Mouse (Mus musculus) midbrain, embryonic 14.5 days (tissue): ENCODE results near the gene A930004D18Rik. TPM values are rescaled to one million over a fixed set of nuclear protein-coding genes. Genes with fewer than 3 reads are reported as not detected.

Experiments
- ATAC-seq: fragments of 200-750 bp; cut with Nextera tagmentation; 2 replicates; pipeline ENCODE4 v1.8.0; 2017; ENCODE audit warnings: moderate number of reproducible peaks, moderate library complexity; ENCODE audit not compliant: low FRiP score, low TSS enrichment
- DNase-seq: peaks from one replicate; pipeline ENCODE4 v3.0.0-alpha.2; 2015
- H3K27ac ChIP-seq: fragments of 300-500 bp; sonication (generic); replicated peaks from 2 replicates; pipeline ENCODE4 v1.5.1; 2014; ENCODE audit warnings: mild to moderate bottlenecking, low read depth, low read length, moderate library complexity
- H3K27me3 ChIP-seq: fragments of 300-500 bp; sonication (generic); 2 replicates; pipeline ENCODE4 v1.6.1; 2014; ENCODE audit warnings: low read length, control low read depth, mixed read lengths; ENCODE audit not compliant: control insufficient read depth, insufficient read depth
- H3K36me3 ChIP-seq: fragments of 300-500 bp; sonication (generic); 2 replicates; pipeline ENCODE4 v1.6.1; 2014; ENCODE audit warnings: low read length, control low read depth; ENCODE audit not compliant: control insufficient read depth, insufficient read depth
- H3K4me1 ChIP-seq: fragments of 300-500 bp; sonication (generic); 2 replicates; pipeline ENCODE4 v1.6.1; 2014; ENCODE audit warnings: mild to moderate bottlenecking, antibody characterized with exemption, low read length, control low read depth; ENCODE audit not compliant: control insufficient read depth, insufficient read depth
- H3K4me2 ChIP-seq: fragments of 300-500 bp; sonication (generic); 2 replicates; pipeline ENCODE4 v1.6.1; 2014; ENCODE audit warnings: mild to moderate bottlenecking, low read length, moderate library complexity
- H3K4me3 ChIP-seq: fragments of 300-500 bp; sonication (generic); replicated peaks from 2 replicates; pipeline ENCODE4 v1.5.1; 2014; ENCODE audit warnings: low read depth, low read length
- H3K9ac ChIP-seq: fragments of 300-500 bp; sonication (generic); replicated peaks from 2 replicates; pipeline ENCODE4 v1.6.1; 2014; ENCODE audit warnings: mild to moderate bottlenecking, low read length, moderate library complexity
- H3K9me3 ChIP-seq: fragments of 300-500 bp; sonication (generic); 2 replicates; pipeline ENCODE4 v1.6.1; 2016; ENCODE audit warnings: low read length, control low read depth, mixed read lengths; ENCODE audit not compliant: control insufficient read depth
- WGBS: fragments of 180-500 bp; shearing (Covaris S2); extraction: QIAGEN DNeasy Blood & Tissue Kit; methylation state at CpG from one replicate; pipeline ENCODE4 v1.1.7; 2014; 5-methylcytosine and 5-hydroxymethylcytosine counted together
- polyA plus RNA-seq: library from polyadenylated mRNA; unstranded; fragments of >200 nt; fragmentation: Nextera tagmentation; extraction: Ambion mirVana; gene quantifications from 2 replicates; pipeline ENCODE4 v1.2.1, GENCODE M21; 2014

A930004D18Rik gene
- polyA plus RNA-seq, 1 experiment from 2014 or later: 9.2 TPM

DNA sequence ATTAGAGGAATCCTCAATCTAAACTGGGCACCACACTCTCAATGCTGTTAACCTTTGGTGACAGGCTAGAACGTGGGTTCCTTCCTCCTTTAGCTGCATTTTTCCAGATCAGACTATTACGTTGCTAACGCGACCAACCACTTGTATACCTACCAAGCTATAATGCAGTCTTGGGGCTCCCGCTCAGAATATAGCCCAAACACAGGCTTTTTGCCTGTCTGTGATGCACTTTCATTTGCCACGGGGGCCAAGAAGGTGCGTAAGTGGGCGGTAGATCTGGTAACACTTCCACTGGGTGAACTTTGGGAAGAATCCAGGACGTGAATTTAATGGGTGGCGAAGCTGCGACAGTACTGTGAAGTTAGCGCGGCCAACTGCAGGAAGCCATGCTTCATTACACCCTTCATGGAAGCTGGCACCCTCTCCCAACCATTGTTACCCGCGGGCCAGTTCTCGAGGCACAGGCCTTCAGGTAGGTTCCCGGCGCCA lies 26.3 kb upstream of the A930004D18Rik start:
- ATAC-seq (peak; percentile 51), DNase-seq (peak; percentile 78)
- Histone ChIP-seq H3K4me1 (peaks cover 8% of the 10 kb centered on the region), H3K9ac (peak overlapping the region; percentile 92), H3K27ac (peak overlapping the region; percentile 100), H3K4me2 (peak overlapping the region; percentile 86), H3K9me3 (no peaks in the 10 kb centered on the region), H3K27me3 (no peaks in the 10 kb centered on the region), H3K4me3 (peak overlapping the region; percentile 81), H3K36me3 (peaks cover 10% of the 10 kb centered on the region)
- under 1% methylated on average over 18 of the region's 18 CpGs for WGBS

DNA sequence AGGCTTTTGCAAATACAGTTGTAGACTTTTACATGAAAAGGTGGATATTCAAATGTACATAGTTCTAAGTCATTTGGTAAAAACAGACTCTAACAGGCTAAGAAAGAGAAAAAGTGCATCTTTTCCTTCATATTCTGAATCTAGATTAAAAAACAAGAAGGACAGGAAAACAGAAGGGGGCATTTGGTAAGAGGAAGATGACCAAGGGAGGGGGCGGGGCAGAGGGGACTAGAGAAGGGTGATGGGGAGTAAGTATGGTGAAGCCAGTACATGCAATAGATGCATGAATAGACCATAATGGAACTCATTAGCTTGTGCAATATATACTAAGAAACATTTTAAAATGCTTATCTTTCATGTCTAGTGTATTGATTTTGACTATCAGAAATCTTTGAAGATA lies 22.9 kb upstream of the A930004D18Rik start:
- H3K4me2 ChIP-seq: no peak overlapping the region
- no peak for ATAC-seq
- H3K27me3 ChIP-seq: no peaks in the 10 kb centered on the region

DNA sequence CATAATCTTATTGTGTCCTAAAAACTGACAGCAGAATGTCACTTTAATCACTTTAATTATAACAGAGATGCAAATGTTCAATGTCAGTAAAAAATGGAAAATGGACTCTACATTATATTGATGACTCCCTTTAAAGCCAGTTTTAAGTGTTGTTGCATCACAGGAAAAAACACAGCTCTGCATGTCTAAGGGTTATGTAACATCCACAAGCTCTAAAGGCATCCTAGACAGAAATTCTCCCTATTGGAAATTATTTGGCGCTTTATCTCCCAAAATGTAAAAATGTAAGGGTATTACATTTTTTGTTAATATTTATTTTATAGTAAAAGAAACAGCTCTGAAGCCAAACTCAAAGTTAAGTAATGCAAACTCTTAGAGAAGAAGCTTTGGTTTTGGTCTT lies 22.4 kb upstream of the A930004D18Rik start:
- 68% methylated on average over 1 of the region's 1 CpGs for WGBS
- no peak for ATAC-seq
- DNase-seq: peak; percentile 18
- Histone ChIP-seq H3K27ac (no peak overlapping the region), H3K4me1 (peaks cover 8% of the 10 kb centered on the region), H3K27me3 (no peaks in the 10 kb centered on the region), H3K36me3 (no peaks in the 10 kb centered on the region), H3K4me3 (no peak overlapping the region), H3K4me2 (no peak overlapping the region), H3K9ac (no peak overlapping the region), H3K9me3 (no peaks in the 10 kb centered on the region)

More for the DNA sequence above, 22.9 kb upstream of the A930004D18Rik start:
- Histone ChIP-seq H3K4me3 (no peak overlapping the region), H3K27ac (no peak overlapping the region), H3K9ac (no peak overlapping the region), H3K36me3 (no peaks in the 10 kb centered on the region), H3K9me3 (no peaks in the 10 kb centered on the region), H3K4me1 (peaks cover 5% of the 10 kb centered on the region)
- 50% methylated on average over 1 of the region's 1 CpGs for WGBS
- DNase-seq: peak; percentile 28

DNA sequence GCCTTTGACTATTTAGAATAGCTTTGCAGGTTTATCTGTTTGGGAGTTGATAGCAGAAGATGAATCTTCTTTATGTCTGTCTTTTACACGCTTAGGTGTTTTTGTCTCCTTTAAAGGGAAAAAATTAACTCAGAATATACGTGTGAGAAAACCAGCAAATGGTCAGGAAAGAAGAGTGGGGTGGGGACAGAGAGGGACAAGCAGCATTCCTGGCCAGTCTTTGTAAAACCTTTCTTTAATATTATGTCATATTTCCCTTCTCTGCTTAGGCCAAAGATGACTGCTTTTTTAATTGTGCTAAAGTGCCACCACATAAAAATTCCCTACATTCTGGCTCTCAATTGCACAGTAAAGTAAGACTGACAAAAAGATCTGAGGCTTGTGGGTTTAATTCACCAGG lies 21.5 kb upstream of the A930004D18Rik start:
- DNase-seq (peak; percentile 40), ATAC-seq (no peak)
- Histone ChIP-seq H3K27me3 (no peaks in the 10 kb centered on the region), H3K4me2 (peak overlapping the region; percentile 98), H3K27ac (no peak overlapping the region), H3K36me3 (no peaks in the 10 kb centered on the region), H3K9ac (no peak overlapping the region), H3K9me3 (no peaks in the 10 kb centered on the region), H3K4me3 (no peak overlapping the region; the same call in 1 of the 2 replicates), H3K4me1 (peaks cover 12% of the 10 kb centered on the region)
- WGBS: 14% methylated on average over 2 of the region's 2 CpGs

DNA sequence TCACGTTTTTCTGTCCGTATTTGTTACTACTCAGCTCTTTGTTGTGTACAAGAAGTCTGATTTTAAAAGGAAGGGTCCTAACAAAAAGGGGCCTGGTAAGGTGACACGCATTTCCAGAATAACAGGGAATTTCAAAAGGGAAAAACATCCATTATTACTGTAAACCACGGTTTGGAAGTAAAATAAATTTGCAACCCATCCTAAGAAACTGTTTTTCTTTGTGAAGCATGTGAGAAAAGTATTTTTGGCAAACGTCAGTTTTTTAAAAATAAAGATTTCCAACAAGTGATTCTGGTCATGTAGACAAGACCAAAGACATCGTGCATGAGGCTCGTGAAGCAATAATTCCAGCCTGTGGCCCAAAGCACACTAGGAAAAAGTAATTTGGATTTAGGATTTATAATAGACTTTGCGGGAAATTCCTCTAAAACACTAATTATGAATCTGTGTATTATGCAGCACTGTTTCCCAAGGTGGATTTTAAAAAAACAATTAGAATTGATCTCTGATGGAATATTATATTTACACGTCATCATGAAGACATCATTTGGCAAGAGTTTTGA lies 20.7 kb upstream of the A930004D18Rik start:
- no peaks in the 10 kb centered on the region for H3K27me3 ChIP-seq
- 5% methylated on average over 9 of the region's 9 CpGs for WGBS
- H3K27ac ChIP-seq: peak overlapping the region; percentile 100
- peak overlapping the region; percentile 96 for H3K9ac ChIP-seq
- peak overlapping the region; percentile 98 for H3K4me2 ChIP-seq
- ATAC-seq (no peak), DNase-seq (peak; percentile 62)
- no peaks in the 10 kb centered on the region for H3K9me3 ChIP-seq
- peak overlapping the region; percentile 58 for H3K4me3 ChIP-seq
- no peaks in the 10 kb centered on the region for H3K36me3 ChIP-seq
- peaks cover 21% of the 10 kb centered on the region for H3K4me1 ChIP-seq

DNA sequence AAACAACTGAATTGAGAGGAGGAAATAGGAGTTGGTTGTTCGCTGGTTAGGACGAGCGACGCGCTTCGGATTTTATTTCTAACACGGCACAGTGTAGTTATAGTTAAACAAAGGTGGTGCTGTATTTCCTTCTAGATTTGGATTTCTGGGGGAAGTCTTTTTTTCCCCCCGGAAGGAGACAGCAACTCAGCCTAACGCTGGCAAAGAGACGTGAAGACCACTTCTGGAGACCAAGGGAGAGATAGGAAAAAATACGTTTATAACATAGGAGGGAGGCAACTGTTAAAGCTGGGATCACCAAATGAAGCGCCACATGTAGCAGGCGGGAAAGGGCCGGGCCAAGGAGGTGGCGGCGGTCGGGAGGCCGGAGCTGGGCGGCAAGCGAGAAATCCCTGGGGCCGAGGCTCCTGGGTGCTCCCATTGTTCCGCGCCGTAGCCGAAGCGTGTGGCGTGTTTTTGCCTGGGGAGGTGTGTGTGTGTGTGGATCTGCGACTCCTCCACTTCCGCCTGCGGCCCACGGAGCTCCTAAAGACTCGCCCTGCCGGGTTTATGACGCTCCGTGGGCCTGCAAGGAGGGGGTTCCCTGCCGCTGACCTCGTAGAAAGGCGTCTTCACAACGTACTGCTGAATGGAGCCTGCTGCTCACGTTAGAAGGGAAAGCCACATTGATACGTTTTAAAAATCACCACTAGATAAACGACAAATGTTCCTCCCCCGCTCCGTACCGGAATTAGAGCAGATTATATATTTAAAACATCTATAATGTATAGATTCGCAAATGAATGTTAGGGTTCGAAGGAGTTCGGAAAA lies 20.0 kb upstream of the A930004D18Rik start:
- H3K36me3 ChIP-seq: no peaks in the 10 kb centered on the region
- ATAC-seq: no peak
- H3K4me1 ChIP-seq: peaks cover 24% of the 10 kb centered on the region
- no peaks in the 10 kb centered on the region for H3K9me3 ChIP-seq
- peak overlapping the region; percentile 100 for H3K27ac ChIP-seq
- H3K4me2 ChIP-seq: peak overlapping the region; percentile 98
- DNase-seq: peak; percentile 77
- under 1% methylated on average over 48 of the region's 48 CpGs for WGBS
- H3K9ac ChIP-seq: peak overlapping the region; percentile 96
- H3K4me3 ChIP-seq: peak overlapping the region; percentile 58
- no peaks in the 10 kb centered on the region for H3K27me3 ChIP-seq

DNA sequence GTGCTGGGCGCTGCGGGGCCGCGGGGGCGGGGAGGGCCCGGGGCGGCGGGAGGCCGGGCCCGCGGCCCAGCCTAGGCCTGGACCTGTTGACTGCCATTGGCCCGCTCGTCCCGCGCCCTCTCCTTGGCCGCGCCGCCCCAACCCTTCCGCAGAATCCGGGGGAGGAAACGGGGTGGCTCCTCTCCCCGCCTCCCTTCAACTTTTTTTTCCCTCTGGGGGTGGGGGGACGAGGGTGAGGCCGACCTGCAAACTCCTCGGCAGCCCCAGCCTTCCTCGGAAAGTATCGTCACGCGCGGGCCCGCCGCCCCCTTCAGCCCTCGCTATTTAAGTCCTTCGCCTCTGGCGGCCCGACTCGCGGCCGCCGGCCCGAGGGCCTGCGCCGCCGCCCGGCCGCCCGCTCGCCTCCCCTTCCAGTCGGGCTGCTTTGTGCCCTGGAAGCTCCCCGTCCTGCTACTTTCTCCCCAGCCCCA lies 19.3 kb upstream of the A930004D18Rik start:
- Histone ChIP-seq H3K4me1 (peaks cover 31% of the 10 kb centered on the region), H3K27ac (peak overlapping the region; percentile 100), H3K9ac (peak overlapping the region; percentile 96), H3K9me3 (no peaks in the 10 kb centered on the region), H3K4me2 (peak overlapping the region; percentile 98), H3K36me3 (no peaks in the 10 kb centered on the region), H3K4me3 (peak overlapping the region; percentile 58), H3K27me3 (no peaks in the 10 kb centered on the region)
- peak; percentile 91 for DNase-seq
- ATAC-seq: peak; percentile 94
- under 1% methylated on average over 43 of the region's 50 CpGs for WGBS

DNA sequence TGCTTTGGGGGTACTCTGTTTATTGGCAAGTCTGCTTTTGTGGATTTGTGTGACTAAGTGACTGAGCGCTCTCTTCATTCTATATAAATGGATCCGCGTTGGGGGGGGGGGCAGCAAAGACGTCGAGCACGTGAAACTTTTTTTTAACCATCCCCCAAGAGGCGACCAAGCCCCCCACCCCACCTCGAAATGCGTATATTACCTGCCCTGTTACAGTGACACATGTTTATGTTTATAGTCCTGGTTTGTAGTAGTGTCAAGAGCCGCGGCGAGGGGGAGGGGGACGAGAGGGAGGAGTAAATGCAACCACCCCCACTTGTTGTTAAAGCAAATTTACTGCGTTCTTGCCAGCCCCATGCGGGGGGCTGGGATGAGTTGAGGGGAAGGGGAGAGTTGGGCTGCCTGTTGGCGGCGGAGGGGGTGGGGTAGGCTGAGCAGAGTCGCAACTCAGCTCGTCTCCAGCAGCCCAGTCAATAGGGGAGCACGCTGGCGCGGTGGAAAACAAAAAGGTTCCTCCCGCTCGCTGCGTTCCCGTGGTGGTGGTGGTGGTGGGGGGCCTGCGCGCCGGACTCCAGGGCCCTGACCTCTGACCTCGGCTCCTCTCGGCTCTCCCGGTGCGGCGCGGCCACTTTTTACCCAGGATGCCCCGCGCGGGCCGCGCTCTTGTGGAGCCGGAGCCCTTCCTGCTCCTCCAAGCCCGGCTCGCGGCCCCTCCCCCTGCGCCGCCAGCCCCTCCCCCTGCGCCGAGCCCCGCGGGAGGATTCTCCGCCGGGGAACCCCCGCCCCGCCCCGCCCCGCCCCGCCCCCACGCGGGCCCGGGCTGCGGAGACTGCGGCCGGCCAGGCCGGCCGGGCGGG lies 18.6 kb upstream of the A930004D18Rik start:
- Histone ChIP-seq H3K4me1 (peaks cover 38% of the 10 kb centered on the region), H3K9me3 (no peaks in the 10 kb centered on the region), H3K36me3 (no peaks in the 10 kb centered on the region), H3K9ac (peak overlapping the region; percentile 96), H3K27me3 (no peaks in the 10 kb centered on the region), H3K4me2 (peak overlapping the region; percentile 98), H3K27ac (peak overlapping the region; percentile 100), H3K4me3 (peak overlapping the region; percentile 58)
- DNase-seq (peak; percentile 97), ATAC-seq (peak; percentile 91)
- WGBS: under 1% methylated on average over 50 of the region's 66 CpGs
